Mouse (Mus musculus): Measurements from ENCODE around the gene Nkx2-1. TPM values are rescaled to one million over a fixed set of nuclear protein-coding genes. Genes with fewer than 3 reads are reported as not detected.
"Not testable (repeated sequence)": the region's sequence is repeated elsewhere in the genome, so short reads cannot be mapped to it uniquely, and the experiment has no call there.

The Nkx2-1 gene
- not detected for polyA plus RNA-seq (2017; shearing (Covaris generic))

- ATAC-seq: no peak
Measured at GRCm38 (mm10) chr12:56536884-56537265, at the start of gene Nkx2-1. Nkx2-1 (minus strand) TSS chr12:56536908.

- no peak for ATAC-seq
Measured at GRCm38 (mm10) chr12:56541068-56541467, 4.4 kb upstream of the Nkx2-1 start.

GRCm38 (mm10) chr12:56540591-56540990 is 3.9 kb upstream of the Nkx2-1 start:
- no peak for ATAC-seq

- ATAC-seq: no peak
Measured at GRCm38 (mm10) chr12:56538601-56539000, 1.9 kb upstream of the Nkx2-1 start.

- ATAC-seq: no peak
Measured at GRCm38 (mm10) chr12:56537931-56538330, 1.2 kb upstream of the Nkx2-1 start.

GRCm38 (mm10) chr12:56537342-56537741 is 634 bp upstream of the Nkx2-1 start:
- ATAC-seq: no peak

- ATAC-seq: no peak
Measured at GRCm38 (mm10) chr12:56536174-56536883, 379 bp downstream of the Nkx2-1 start.

GRCm38 (mm10) chr12:56535411-56536173 is 1.1 kb downstream of the Nkx2-1 start:
- ATAC-seq: no peak

- ATAC-seq: no peak
Measured at GRCm38 (mm10) chr12:56534651-56535326, 1.9 kb downstream of the Nkx2-1 start.

GRCm38 (mm10) chr12:56534311-56534650 is 2.4 kb downstream of the Nkx2-1 start:
- ATAC-seq: no peak

GRCm38 (mm10) chr12:56533501-56534310 is 3.0 kb downstream of the Nkx2-1 start:
- no peak for ATAC-seq

- no peak for ATAC-seq
Measured at GRCm38 (mm10) chr12:56532986-56533495, 3.7 kb downstream of the Nkx2-1 start.

- no peak for ATAC-seq
Measured at GRCm38 (mm10) chr12:56532142-56532541, 4.6 kb downstream of the Nkx2-1 start.

GRCm38 (mm10) chr12:56531051-56531620 is 5.6 kb downstream of the Nkx2-1 start:
- ATAC-seq: no peak

- no peak for ATAC-seq
Measured at GRCm38 (mm10) chr12:56529931-56530330, 6.8 kb downstream of the Nkx2-1 start.

- no peak for ATAC-seq
Measured at GRCm38 (mm10) chr12:56528881-56529681, 7.6 kb downstream of the Nkx2-1 start.

GRCm38 (mm10) chr12:56528034-56528570 is 8.6 kb downstream of the Nkx2-1 start:
- no peak for ATAC-seq

- ATAC-seq: no peak
Measured at GRCm38 (mm10) chr12:56527071-56527470, 9.6 kb downstream of the Nkx2-1 start.

- ATAC-seq: not testable (repeated sequence)
Measured at GRCm38 (mm10) chr12:56525219-56525797, 11.4 kb downstream of the Nkx2-1 start.

- no peak for ATAC-seq
Measured at GRCm38 (mm10) chr12:56524201-56524600, 12.5 kb downstream of the Nkx2-1 start.

GRCm38 (mm10) chr12:56522191-56522590 is 14.5 kb downstream of the Nkx2-1 start:
- no peak for ATAC-seq

All from inflammation-experienced regulatory T-cells, adult 6 months (primary cell).